Mouse (Mus musculus): ENCODE results near the gene Phf21a. TPM values are rescaled to one million over a fixed set of nuclear protein-coding genes. Genes with fewer than 3 reads are reported as not detected.
A peak's percentile ranks its signal among the peaks of the same experiment; 100 is the strongest.

Gene Phf21a
- polyA plus RNA-seq, 1 experiment from 2014 or later: 30.3 TPM

DNA sequence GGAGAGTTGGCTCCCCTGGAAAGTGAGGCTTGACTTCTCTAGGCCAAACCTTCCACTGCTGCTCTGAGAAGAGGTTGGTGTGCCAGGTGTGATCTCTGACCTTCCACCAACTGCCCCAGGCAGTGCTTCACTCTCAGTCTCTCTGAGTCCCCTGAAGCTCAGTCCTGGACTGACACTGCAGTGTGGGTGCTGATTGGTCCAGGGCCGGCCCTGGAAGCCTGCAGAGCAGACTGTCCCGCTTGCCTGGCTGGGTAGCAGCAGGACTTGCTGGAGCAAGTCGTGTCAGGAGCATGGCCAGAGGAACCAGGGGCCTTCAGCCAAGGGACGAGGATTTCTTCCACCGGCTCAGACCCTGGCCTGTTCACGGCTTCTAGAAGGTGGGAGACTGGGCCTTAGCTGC is 311.8 kb downstream of the Phf21a start:
- H3K4me1 ChIP-seq: peaks cover 12% of the 10 kb centered on the region
- H3K4me3 ChIP-seq: no peak overlapping the region
- H3K36me3 ChIP-seq: peaks cover 56% of the 10 kb centered on the region
- H3K27me3 ChIP-seq (ENCODE audit: insufficient read depth, poor library complexity, severe bottlenecking): peaks cover 24% of the 10 kb centered on the region
- 79% methylated on average over 6 of the region's 6 CpGs for WGBS
- H3K27ac ChIP-seq: no peak overlapping the region
- H3K9me3 ChIP-seq: no peaks in the 10 kb centered on the region
- DNase-seq (ENCODE audit: low spot score): no peak

DNA sequence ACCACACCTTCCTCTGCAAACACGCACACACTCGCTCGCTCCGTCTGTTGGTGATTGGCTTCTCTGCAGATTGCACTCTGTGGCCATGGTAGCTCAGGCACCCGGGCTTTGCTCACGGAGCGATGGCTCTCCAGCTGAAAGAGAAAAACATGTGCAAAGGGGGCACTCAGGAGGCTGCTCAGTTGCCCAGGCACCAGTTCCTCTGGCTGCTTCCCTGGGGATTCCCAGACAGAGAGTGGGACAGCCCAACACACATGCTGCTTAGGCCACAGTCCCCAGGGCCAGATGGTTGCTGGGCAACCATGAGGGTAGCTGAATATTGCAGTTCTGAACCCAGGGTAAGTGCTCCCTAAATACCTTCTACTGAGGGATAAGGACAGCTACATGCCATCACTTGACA is 312.8 kb downstream of the Phf21a start:
- peaks cover 15% of the 10 kb centered on the region for H3K27me3 ChIP-seq (ENCODE audit: insufficient read depth, poor library complexity, severe bottlenecking)
- H3K4me1 ChIP-seq: peaks cover 10% of the 10 kb centered on the region
- no peak overlapping the region for H3K4me3 ChIP-seq
- WGBS: 93% methylated on average over 7 of the region's 7 CpGs
- H3K9me3 ChIP-seq: no peaks in the 10 kb centered on the region
- H3K36me3 ChIP-seq: peaks cover 65% of the 10 kb centered on the region
- no peak for DNase-seq (ENCODE audit: low spot score)
- H3K27ac ChIP-seq: no peak overlapping the region

DNA sequence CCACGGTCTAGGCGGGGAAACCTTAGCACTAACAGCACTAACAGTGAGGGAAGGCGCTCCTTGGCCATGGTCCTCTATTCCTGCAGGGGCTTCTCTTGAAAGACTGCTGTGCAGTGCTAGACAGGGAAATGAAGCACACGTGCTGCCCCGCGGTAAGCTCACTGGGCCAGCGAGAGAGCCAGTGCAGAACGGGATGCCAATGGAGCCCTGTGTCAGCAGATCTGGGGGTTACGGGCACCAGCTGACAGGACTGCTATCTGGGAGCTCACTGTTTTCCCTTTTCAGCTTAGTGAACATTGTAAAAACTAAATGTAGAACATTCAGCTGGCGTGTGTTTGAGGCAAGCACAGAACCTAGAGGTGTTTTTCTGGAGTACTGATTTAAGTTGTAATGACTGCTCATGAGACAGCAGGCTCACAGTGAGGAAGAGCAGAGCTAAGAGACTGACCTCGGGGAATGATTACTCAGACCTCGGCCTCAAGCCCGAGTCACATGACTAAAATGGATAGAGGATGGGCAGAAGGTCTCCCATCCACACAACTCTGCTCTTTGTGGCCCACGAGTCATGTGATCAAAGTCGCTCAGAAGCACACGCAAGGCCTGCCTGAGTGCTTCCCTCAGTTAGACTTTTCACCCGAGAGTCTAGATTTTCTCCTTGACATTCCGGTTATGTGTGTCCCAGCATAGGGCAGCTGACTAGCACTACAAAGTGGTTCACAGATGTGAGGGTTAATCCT is 315.6 kb downstream of the Phf21a start:
- peaks cover 4% of the 10 kb centered on the region for H3K4me1 ChIP-seq
- H3K36me3 ChIP-seq: peaks cover 92% of the 10 kb centered on the region
- 89% methylated on average over 18 of the region's 18 CpGs for WGBS
- no peaks in the 10 kb centered on the region for H3K27me3 ChIP-seq (ENCODE audit: insufficient read depth, poor library complexity, severe bottlenecking)
- H3K9me3 ChIP-seq: no peaks in the 10 kb centered on the region
- no peak overlapping the region for H3K27ac ChIP-seq
- H3K4me3 ChIP-seq: no peak overlapping the region
- DNase-seq (ENCODE audit: low spot score): no peak

- 88% methylated on average over 10 of the region's 10 CpGs for WGBS
Measured at GRCm38 (mm10) chr2:92411705-92412104, 318.8 kb downstream of the Phf21a start.

More at GRCm38 (mm10) chr2:92411705-92412104, 318.8 kb downstream of the Phf21a start:
- Histone ChIP-seq H3K4me1 (no peaks in the 10 kb centered on the region), H3K27ac (no peak overlapping the region), H3K36me3 (peaks cover 94% of the 10 kb centered on the region), H3K27me3 (ENCODE audit: insufficient read depth, poor library complexity, severe bottlenecking) (no peaks in the 10 kb centered on the region), H3K9me3 (no peaks in the 10 kb centered on the region), H3K4me3 (no peak overlapping the region)
- DNase-seq (ENCODE audit: low spot score): no peak

MicroRNA genes within 50 kb of the gene (microRNA counts, 519-probe panel; counts per million panel counts)
- microRNA mmu-miR-1955: not detected

Small RNAs within 50 kb of the gene (microRNA-seq; reads per million reads assigned to microRNA genes)
- gene Mir1955 (28.3 reads per million, percentile 37 among the genes with 10 or more reads in this experiment), gene Mir7000 (not detected)

Other genes with a start within 250 kb of the Phf21a start
- 0.16 and 0.57 TPM in 2 replicates for gene Chrm4, start 165.9 kb upstream of the Phf21a start, polyA plus RNA-seq (2016; fragmentation: Nextera tagmentation; extraction: Ambion mirVana)
- 1,001 and 1,694 TPM in 2 replicates for gene Mdk, start 160.8 kb upstream of the Phf21a start, polyA plus RNA-seq (2016; fragmentation: Nextera tagmentation; extraction: Ambion mirVana)
- gene Gm9821, start 147.4 kb upstream of the Phf21a start, polyA plus RNA-seq (2016; fragmentation: Nextera tagmentation; extraction: Ambion mirVana): 1.9 and 3.0 TPM in 2 replicates
- 58.4 and 61.0 TPM in 2 replicates for gene Dgkz, start 117.3 kb upstream of the Phf21a start, polyA plus RNA-seq (2016; fragmentation: Nextera tagmentation; extraction: Ambion mirVana)
- 7.2 and 8.6 TPM in 2 replicates for gene Creb3l1, start 68.6 kb upstream of the Phf21a start, polyA plus RNA-seq (2016; fragmentation: Nextera tagmentation; extraction: Ambion mirVana)

Data from heart, embryonic 10.5 days (tissue).